Mouse (Mus musculus) T-cell, adult 2 months (primary cell): ENCODE results near the gene Rbm25.

Experiments
- DNase-seq: peaks from one replicate; pipeline ENCODE4 v3.0.0; 2022; ENCODE audit warnings: low spot score

Rbm25 gene

GRCm38 (mm10) chr12:83732225-83732624 is 101.2 kb downstream of the Rbm25 start:
- no peak for DNase-seq
